Mouse (Mus musculus): ENCODE measurements around the gene Ankrd24.

DNA sequence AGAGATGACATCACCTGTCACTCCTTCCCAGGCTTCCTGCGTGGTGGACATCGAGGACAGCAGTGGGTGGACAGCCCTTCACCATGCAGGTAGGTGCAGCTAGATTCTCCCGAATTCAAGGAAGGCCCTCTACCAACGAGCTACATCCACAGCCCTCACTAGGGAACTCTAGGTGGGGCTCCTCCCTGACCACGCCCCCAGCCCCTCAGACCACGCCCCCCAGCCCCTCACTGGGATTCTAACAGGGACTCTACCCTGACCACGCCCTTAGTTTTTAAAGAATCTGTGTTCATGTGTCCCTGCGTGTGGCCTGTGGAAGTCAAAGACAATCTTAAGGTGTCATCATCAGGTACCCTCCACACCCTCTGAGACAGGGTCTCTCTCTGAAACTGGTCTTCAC is 8.0 kb downstream of the Ankrd24 start:
- no peak for TF ChIP-seq CTCF (IDR thresholded peaks at IDR 0.05)
- no peak for TF ChIP-seq EP300 (IDR thresholded peaks at IDR 0.05; ENCODE audit: insufficient read depth, low read depth, low read length)
